ENCODE assay signal across 31 mouse cellular contexts in genomic region chr10:107739815-107740214, GRCm38 (mm10). TPM values are rescaled to one million over a fixed set of nuclear protein-coding genes. Genes with fewer than 3 reads are reported as not detected.
"Had no signal": no experiment of that assay in that cellular context is flagged by ENCODE, and none has a peak within 500 bp of the region (broad histone marks: within the 10 kb centered on the region; RNA-seq: fewer than 3 reads in every experiment).

No protein-coding gene starts in this region.

- DNase-seq: cerebellum, adult 18-20 months; cerebellum, adult 2 months; cerebellum, adult 8-10 months; cerebellum, adult 9-10 months; cerebellum, adult 9-11 months; cerebellum, postnatal 10 days; cerebellum, postnatal 14 days; cerebellum, postnatal 25 days; cerebellum, postnatal 36 days; embryo, embryonic 11 days; forebrain, postnatal 0 days; gastrocnemius, adult 2 months; gastrocnemius, postnatal 10 days; gastrocnemius, postnatal 14 days; gastrocnemius, postnatal 25 days; gastrocnemius, postnatal 36 days; heart, adult 11 months had no signal

- H3K4me3 ChIP-seq: embryonic facial prominence, embryonic 10.5 days; embryonic facial prominence, embryonic 12.5 days; embryonic facial prominence, embryonic 13.5 days; embryonic facial prominence, embryonic 15.5 days; erythroblast, embryonic 14.5 days; forebrain, embryonic 10.5 days; forebrain, embryonic 12.5 days; forebrain, embryonic 13.5 days; forebrain, embryonic 15.5 days; gastrocnemius, adult 2 months had no signal

- H3K9me3 ChIP-seq: embryonic facial prominence, embryonic 10.5 days; embryonic facial prominence, embryonic 12.5 days; embryonic facial prominence, embryonic 13.5 days; embryonic facial prominence, embryonic 15.5 days; forebrain, embryonic 10.5 days; forebrain, embryonic 12.5 days; forebrain, embryonic 13.5 days; forebrain, embryonic 15.5 days had no signal

- H3K36me3 ChIP-seq: embryonic facial prominence, embryonic 10.5 days; embryonic facial prominence, embryonic 12.5 days; embryonic facial prominence, embryonic 13.5 days; embryonic facial prominence, embryonic 15.5 days; forebrain, embryonic 10.5 days; forebrain, embryonic 12.5 days; forebrain, embryonic 15.5 days had no signal

- H3K9ac ChIP-seq: embryonic facial prominence, embryonic 12.5 days; embryonic facial prominence, embryonic 13.5 days; embryonic facial prominence, embryonic 15.5 days; forebrain, embryonic 12.5 days; forebrain, embryonic 13.5 days; forebrain, embryonic 15.5 days; forebrain, postnatal 0 days had no signal

- H3K27ac ChIP-seq: embryonic facial prominence, embryonic 10.5 days; embryonic facial prominence, embryonic 12.5 days; embryonic facial prominence, embryonic 13.5 days; embryonic facial prominence, embryonic 15.5 days; forebrain, embryonic 10.5 days; forebrain, embryonic 12.5 days; forebrain, embryonic 13.5 days; forebrain, embryonic 15.5 days; gastrocnemius, adult 2 months had no signal

- H3K4me2 ChIP-seq: embryonic facial prominence, embryonic 12.5 days; embryonic facial prominence, embryonic 13.5 days; embryonic facial prominence, embryonic 15.5 days; forebrain, embryonic 12.5 days; forebrain, embryonic 13.5 days; forebrain, embryonic 15.5 days had no signal

- ATAC-seq: forebrain, embryonic 13.5 days; forebrain, embryonic 14.5 days; forebrain, embryonic 15.5 days; forebrain, embryonic 16.5 days; forebrain, postnatal 0 days had no signal

- H3K27me3 ChIP-seq: embryonic facial prominence, embryonic 12.5 days; embryonic facial prominence, embryonic 13.5 days; embryonic facial prominence, embryonic 15.5 days; forebrain, embryonic 12.5 days; forebrain, embryonic 13.5 days; forebrain, embryonic 15.5 days had no signal

- H3K4me1 ChIP-seq: embryonic facial prominence, embryonic 10.5 days; embryonic facial prominence, embryonic 12.5 days; embryonic facial prominence, embryonic 15.5 days; forebrain, embryonic 10.5 days; forebrain, embryonic 12.5 days; forebrain, embryonic 13.5 days; forebrain, embryonic 15.5 days had no signal

RNA-seq across cellular contexts. Expression of gene Ptprq, which starts 20.0 kb away (rescaled TPM):
- total RNA-seq: common myeloid progenitor, adult 5-6 weeks; granulocyte monocyte progenitor cell, adult 5-6 weeks had no signal
- polyA plus RNA-seq: embryonic facial prominence, embryonic 10.5 days; erythroblast, embryonic 14.5 days; forebrain, embryonic 11.5 days; forebrain, embryonic 12.5 days; forebrain, embryonic 13.5 days had no signal
